Mouse (Mus musculus) naive thymus-derived CD4-positive, alpha-beta T cell, adult 2 months (primary cell): ENCODE measurements around the gene Aip.

Source experiments
- DNase-seq: peaks from one replicate; pipeline ENCODE4 v3.0.0-alpha.2; 2011; ENCODE audit warnings: low read depth

Gene Aip

DNA sequence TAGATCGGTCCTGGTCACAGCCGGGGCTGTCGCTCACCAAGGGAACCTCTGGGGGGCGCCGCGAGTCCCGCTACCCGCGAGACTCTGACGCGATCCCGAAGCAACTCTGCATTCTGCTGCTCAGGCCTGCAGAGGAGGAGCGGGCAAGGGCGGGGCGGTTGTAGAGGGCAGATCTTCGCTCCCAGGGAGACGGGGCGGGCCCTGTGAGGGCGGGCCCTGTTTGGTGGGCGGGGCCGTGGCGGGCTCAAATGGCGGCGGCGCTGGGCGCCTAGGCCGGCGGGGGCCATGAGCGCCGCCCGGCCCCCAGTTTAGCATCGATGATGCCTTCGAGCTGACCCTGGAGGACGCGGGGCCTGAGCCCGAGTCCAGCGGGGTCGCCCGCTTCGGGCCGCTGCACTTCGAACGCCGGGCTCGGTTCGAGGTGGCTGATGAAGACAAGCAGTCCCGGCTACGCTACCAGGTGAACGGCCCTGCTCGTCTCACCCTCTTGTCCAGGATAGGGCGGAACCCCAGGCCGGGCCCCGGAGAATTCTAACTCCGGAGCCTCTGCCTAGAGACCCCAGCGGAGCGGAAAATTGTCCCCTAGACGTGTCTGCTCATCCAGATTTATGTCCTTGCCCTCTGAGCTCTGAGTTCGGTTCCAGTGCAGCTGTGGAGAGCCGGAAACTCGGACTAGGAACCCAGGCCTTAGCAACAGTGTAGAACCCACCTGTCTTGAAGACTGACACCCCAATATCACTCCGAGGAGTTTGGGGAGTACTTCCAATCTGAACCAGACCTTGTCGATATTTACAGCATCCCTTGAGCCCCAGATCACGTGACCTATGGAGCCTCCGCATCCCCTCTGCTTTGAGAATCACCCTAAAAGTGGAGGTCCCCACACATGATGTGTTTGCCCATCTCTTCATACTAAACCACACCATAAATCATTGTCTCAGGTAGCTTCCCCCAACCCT lies at the start of gene Aip:
Aip (minus strand) TSS at position 118 of the 956 bp plus-strand sequence.
- peak; percentile 98 for DNase-seq

DNA sequence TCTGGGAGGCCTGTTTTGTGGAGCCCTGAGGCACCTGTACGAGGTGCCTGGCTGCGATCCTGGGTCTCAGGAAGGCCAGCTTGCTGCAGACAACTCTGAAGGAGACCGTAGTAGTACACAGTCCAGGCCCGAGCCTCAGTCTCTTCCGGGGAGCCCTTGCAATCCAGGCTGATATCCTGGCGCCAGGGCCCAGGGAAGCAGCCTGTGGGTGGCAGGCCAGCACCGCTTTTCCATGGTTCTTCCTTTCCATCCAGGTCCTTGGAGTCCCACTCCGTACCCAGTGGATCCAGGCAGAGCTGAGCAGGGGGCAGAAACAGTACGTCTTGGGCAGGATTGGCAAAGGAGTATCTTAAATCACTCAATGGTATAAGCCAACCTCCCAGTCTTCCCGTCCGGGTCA lies 47.3 kb upstream of the Aip start:
- DNase-seq, result no peak

DNA sequence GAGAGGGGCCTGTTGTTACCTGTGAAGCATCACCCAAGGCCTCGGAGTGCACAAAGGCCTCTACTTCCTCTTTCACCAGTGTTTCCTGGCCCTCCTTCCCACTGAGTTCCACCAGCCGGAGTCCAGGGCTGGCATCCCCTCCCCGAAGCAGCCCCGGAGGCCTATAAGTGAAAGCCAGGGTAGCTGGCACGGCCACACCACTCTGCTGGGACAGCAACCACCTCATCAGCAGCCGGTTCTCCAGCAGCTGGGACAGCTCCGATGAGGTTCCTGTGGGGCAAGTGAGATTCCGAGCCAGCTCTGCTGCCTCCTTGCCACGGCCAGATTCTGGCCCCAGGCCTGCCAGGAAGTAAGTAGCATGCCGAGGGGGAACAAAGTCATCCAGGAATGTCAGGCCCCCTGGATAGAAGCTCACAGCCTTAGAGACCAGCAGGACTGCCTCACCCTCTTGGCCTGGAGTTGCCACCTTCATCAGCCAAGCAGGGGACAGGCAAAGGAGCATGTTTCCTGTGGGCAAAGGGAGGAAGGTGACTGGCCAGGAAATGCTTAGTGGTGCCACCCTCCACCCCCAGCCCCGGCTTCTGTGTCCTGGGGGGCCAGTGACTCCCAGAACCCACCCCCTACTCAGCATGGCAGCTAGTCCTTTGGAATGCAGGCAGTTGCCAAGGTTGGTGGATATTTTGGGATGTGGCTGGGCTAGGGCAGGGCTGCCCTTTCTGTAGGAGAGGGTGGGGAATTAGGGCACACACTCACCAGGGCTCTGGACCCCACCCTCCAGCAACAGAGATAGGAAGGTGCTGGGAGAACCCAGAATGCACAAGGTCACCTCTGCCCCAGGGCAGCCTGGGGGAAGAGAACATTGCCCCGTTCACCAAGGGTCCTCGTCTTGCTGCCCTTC lies 46.0 kb upstream of the Aip start:
- DNase-seq, result no peak

DNA sequence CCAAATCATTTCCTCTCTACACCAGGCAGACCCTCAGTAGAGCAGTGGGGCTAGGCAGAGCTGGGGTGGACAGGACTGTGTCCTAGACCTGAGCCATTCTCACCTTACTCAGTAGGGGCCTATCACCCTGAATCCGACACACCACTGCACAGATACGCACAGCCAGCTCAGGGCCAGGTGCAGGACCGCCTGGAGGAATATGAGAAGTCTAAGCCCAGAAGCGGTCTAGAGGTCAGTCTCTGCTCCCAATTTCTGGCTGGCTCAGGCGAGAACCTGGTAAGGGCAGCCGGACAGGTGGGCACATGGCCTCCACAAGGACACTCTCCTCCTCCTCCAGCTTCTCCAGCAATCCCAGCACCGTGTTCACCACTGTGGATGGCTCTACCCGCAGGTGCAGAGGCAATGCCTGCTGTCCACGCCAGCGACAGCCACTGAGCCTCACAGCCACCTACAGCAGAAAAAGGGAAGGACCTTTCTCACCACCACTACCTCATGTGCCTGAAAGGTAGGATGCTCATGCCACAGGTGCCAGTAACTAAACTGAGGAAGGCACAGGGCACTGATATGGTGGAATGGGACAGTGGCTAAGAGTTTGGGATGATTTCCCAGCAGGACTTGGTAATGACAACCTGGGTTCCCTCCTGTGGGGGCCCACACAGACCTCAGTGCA lies 45.2 kb upstream of the Aip start:
- no peak for DNase-seq

DNA sequence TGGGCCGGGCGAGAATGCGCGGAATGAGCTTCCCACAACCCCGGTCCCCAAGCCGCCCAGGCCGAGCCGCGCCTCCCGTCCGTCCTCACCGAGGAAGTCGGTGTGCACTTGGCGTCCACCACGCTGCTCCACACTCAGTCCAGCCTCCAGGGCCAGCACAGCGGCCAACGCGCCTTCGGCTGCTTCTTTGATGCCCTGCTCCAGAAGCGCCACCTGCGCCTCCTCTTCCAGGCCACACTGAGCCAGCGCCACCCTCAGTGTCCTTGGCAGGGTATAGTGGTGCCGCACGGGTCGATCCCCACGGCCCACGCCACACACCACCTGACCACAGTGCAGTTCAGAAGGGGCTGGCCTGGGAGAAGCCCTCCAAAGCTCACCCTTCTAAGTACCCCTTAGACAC lies 44.2 kb upstream of the Aip start:
- no peak for DNase-seq

DNA sequence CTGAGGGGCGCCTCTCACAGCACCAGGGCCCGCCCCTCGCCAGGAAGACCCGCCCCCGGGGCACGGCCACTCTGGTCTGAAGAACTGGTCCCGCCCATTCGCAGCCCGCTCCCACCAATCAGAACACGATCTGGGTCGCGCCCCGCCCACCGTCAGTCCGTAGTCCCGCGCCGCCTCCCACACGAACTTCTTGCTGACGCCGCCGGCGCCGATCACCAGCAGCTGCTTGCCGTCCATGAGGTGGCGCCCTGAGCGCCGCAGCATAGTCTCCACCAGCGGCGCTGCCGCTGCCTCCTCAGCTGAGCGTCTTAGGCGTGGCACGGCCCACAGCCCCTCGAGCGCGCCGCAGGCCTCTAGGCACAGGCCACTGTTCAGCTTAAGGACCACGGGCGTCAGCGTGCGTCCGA lies 43.7 kb upstream of the Aip start:
- peak; percentile 99 for DNase-seq

DNA sequence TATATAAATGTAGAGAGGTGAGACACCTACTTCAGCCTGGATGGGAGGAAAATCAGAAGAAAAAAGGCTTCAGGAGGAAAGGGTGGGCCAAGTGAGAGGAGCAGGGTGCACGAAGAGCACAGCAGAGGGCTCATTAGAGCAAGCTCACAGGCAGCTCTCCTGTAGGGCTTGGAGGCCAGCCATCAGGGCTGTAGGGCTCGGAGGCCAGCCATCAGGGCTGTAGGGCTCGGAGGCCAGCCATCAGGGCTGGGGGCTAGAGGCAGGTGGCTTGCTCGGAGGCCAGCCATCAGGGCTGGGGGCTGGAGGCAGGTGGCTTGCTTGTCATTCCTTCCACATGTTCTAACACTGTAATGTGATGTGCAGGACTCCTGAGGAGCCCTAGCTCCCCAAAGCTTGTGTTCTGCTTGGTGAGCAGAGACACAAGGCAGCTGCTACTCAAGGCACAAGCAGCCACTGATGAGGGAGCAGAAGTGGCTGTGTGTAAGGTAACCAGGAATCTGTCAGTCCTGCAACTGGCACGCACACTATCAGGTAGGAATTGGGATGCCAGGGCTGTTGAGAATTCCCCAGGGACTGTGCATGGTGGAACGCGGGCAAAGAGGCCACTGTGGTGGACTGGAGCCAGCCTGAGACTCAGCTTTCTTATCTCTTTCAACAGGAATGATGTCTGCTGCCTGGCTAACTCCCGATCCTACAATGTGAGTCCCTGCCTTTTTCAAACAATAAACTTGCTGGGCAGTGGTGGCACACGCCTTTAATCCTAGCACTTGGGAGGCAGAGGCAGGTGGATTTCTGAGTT lies 41.2 kb upstream of the Aip start:
- no peak for DNase-seq

DNA sequence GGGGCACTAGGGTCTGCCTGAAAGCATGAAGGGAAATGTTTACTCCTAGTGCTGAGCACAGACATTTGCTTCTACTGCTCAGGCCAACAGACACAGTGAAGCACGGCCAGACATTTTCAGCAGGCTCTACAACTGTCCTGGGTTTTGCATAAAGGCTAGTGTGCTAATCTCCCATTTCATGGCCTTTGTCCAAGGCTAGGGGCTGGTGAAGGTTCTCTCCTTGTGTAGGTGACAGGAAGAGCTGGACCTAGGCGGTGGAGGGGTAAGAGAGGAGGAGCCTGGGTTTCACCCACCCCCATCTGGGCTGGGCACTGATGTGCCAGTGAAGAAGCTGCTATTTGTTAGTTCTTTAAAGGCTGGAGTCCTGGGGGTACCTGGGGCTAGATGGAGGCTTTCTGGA lies 39.1 kb upstream of the Aip start:
- DNase-seq, result no peak

DNA sequence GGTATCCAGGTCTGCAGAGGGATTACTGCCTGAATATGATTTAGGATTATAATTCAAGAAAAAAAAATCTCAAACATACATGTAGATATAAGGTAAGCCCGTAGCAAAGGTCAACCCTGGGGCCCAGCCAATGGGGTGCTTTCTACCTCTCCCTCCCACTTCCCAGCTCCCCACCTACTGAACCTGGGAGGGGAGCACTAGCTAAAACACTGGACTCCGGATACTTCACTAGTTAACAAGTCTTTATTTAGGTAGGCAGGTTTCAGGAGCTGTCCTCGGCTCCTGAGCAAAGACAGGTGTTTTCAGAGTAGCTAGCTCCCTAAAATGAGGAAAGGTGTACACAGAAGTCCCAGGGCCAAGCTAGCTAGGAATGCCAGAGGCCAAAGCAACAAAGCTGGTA lies 38.4 kb upstream of the Aip start:
- DNase-seq, result no peak

DNA sequence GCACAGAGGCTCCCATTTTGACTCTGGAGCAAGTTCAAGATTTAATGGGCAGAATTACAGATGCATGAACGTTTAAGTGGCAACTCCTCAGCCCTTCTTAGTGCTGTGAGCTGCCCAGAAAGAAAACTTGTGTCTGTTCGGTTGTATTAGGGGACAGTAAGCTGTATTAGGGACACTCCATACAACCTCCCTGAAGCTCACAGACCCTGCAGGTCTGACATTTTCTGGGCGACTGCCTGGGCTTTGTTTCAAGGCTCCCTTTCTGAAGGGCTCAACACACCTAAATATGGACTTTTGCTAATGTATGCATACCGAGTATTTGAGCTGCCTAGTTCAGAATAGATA lies 37.9 kb upstream of the Aip start:
- no peak for DNase-seq

DNA sequence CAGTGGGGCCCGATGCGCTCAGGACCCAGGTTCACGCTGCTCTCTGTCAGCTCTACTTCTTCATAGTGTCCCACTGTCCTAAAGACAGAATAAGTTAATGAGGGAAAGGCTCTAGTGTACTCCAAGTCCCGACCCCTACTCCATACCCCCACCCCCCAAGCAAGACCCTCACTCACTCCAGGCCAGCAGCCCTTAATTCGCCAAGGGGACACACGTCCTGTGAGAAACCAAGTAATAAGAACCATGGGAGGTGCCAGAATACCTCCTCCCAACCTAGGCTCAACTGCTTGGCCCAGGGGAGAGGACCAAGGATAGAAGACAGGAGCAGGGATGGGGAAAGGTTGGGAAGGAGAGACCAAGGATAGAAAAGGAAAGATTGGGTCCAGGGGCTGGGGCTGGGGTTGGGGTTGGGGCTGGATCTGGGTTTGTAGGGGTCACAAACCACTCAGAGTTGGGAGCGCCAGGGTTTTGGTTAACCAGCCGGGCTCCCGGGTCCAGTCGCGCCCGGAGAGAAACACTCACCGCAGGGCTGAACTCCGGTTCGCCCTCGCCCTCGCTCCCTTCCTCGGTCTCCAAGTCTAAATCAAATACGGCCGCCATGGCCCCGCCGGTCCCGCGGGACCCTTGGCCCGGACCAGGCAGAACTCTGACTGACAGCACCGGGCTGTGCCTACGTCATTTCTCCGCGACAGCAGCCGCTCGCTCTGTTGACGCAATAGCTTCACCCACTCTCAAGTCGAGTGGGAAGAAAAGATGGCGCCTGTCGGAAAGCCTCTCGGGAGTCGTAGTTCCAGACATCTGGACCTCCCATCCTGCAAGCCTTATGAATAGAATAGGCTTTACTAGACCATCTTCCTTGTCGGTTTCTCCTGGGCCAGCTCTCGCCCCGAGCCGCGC lies 37.2 kb upstream of the Aip start, which contains the start of gene Rps6kb2:
Rps6kb2 (minus strand) TSS at position 709 of the 897 bp plus-strand sequence.
- peak; percentile 95 for DNase-seq

DNA sequence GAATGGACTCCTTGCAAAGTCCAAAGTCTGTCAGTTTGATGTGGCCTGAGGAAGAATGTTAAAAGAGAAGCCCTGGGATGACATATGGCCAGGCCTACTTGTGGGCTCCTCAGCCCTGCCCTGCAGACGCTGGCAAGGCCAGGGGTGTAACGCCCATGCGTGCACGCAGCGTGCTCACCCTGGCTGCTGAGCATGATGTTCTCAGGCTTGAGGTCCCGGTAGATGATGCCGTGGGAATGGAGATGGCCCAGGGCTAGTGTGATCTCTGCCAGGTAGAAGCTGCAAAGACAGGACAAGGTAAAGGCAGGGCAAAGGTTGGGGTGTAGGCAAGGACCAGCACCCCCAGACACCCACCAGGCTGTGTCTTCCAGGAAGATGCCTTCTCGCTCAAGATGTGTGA lies 33.4 kb upstream of the Aip start:
- no peak for DNase-seq

DNA sequence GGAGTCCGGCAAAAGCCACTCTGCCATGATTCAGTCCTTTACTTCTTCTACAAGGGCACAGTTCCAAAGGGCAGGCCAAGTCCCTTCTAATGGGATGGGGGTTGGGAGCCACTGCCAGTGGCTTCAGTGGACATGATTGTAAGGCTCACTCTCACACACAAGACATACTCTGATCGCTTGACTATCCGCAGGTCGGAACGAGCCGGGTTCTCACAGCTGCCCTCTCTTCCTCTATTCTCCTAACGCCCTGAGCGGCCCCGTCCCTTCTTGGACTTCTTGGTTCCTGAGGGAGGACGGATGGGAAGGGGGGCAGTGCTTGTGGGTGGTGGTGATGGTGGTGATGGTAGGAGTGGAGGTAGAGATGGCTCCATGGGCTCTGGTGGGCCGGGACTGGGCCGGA lies 31.1 kb upstream of the Aip start:
- no peak for DNase-seq

DNA sequence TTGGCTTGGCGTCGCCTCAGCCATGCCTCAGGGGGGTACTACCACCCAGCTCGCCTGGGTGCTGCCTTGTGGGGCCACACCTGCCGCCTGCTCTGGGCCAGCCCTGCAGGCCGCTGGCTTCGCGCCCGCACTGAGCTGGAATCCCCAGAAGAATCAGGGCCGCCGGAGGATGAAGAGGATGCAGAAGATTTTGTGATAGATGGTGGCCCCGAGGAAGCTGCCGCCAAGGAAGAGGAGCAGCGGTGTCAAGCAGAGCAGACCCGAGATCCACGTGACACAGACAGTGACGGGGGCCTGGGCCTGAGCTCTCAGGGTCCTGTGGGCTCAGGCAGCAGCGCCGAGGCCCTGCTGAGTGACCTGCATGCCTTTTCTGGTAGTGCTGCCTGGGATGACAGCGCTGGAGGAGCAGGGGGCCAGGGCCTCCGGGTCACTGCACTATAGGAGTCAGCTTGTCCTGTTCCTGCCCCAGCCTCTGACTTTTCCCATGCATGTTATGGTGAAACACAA lies 30.5 kb upstream of the Aip start:
- no peak for DNase-seq

DNA sequence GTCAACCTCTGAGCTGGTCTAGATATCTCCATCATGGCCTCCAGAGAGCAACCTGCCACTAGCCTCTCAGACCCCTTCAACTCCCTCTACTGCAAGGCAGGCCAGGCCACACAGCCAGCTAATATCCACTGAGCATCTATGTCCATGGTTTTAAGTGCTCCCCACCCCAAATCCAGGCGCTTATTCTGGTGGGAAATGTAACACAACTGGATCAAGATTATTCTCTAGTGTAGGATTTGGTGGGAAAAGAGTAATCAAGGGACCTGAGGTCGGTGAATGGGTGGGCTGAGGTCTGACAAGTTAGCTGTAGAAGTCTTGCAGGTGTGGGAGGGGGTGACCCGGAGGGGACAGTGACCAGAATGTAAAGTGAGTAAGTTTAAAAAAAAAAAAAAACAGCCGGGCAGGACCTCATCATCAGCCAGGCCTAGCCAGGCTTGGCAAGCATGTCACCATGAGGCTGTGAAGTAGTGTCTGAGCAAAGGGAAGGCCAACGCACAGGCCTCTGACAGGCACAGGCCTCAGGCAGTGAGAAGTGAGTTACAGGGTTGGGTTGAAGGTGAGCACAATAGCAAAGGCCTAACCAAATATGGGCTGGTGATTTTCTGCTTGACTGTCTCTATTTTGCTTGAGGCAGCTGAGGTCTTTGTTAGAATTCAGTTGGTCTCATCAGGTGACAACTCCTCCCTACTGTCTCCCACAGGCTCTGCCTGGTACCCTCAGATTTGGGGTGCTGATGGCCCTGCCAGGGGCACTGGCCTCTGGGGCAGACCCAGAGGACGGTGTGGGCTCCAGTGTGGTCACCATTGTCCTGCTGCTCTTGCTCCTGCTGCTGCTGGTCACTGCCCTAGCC lies 29.8 kb upstream of the Aip start:
- DNase-seq, result peak; percentile 46

DNA sequence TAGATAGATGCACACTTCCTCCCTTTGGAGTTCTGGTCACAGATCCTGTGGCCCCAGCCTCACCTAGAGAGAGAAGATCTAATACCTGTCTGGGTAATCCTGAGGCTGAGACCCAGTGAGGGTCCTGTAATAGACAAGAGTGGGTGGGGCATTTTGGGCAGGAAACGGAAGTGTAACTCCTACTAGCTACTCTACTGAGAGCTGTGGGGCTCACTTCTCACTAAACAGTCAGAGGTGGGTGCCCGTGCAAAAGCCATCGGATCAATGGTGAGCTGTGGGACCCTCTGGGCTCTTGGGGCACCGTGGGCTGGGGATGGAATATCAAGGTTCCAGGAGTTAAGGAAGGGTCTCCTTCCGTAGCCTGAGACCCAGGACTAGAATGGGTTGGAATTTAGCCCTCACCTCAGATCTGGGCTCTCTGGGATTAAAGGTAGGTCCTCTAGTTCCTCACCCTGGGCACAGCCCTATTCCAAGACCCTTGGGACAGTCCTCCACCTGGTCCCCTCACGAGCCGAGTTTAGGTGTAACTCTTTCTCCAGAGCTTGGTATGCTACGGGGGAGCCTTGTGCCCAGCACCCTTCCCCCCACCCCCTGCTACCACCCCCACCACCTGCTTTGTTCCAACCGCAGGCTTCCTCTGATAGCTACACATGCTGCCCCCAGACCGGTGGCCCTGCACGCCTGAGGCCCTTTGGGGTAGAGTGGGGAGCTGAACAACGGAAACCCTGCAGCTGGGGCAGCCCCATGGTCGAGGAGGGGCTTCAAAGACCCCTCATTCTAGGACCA lies 29.0 kb upstream of the Aip start:
- DNase-seq, result peak; percentile 69

DNA sequence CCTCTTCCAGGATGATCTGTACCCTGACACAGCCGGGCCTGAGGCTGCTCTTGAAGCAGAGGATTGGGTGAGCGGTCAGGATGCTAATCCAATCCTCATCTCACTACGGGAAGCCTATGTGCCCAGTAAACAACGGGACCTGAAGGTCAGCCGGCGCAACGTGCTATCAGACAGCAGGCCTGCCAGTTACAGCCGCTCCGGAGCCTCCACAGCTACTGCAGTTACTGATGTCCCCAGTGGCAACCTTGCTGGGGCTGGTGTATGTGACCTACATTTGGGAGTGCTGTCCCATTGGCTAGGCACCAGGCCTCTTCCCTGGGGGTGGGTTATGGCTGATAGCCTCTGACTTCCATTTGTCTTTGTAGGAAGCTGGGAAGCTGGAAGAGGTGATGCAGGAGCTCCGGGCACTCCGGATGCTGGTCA lies 27.6 kb upstream of the Aip start, which contains the start of gene Ptprcap:
Ptprcap (plus strand) TSS at position 373 of the 423 bp plus-strand sequence.
- DNase-seq, result no peak
